Mouse (Mus musculus) fat pad, adult 2 months (tissue): ENCODE measurements around the gene Sun2.

Experiments
- DNase-seq: peaks from one replicate; pipeline ENCODE4 v3.0.0-alpha.2; 2011; ENCODE audit warnings: low read depth, low spot score; ENCODE audit errors: extremely low read depth

Sun2 gene

GRCm38 (mm10) chr15:79687646-79688267 is 54.6 kb downstream of the Sun2 start, which contains the start of gene Josd1:
Gene Josd1, minus strand, starts transcription at chr15:79687919.
- DNase-seq = no peak

GRCm38 (mm10) chr15:79687175-79687574 is 55.2 kb downstream of the Sun2 start:
- no peak for DNase-seq

GRCm38 (mm10) chr15:79686046-79686869 is 56.1 kb downstream of the Sun2 start:
- DNase-seq = no peak

- DNase-seq = no peak
Observed at GRCm38 (mm10) chr15:79685141-79685641, 57.1 kb downstream of the Sun2 start.

- DNase-seq = no peak
Observed at GRCm38 (mm10) chr15:79684616-79685015, 57.7 kb downstream of the Sun2 start.

- no peak for DNase-seq
Observed at GRCm38 (mm10) chr15:79683707-79684465, 58.5 kb downstream of the Sun2 start.

GRCm38 (mm10) chr15:79683146-79683545 is 59.2 kb downstream of the Sun2 start:
- DNase-seq = no peak

- no peak for DNase-seq
Observed at GRCm38 (mm10) chr15:79681973-79682372, 60.4 kb downstream of the Sun2 start.

GRCm38 (mm10) chr15:79677936-79678335 is 64.4 kb downstream of the Sun2 start:
- DNase-seq = no peak
